Mouse (Mus musculus) C2C12 (cell line): ENCODE measurements around the gene Akap13. TPM values are rescaled to one million over a fixed set of nuclear protein-coding genes. Genes with fewer than 3 reads are reported as not detected.

Experiments
- H3K27me3 ChIP-seq: one replicate; pipeline ENCODE4 v1.6.1; 2011; ENCODE audit not compliant: control insufficient read depth, insufficient read depth, insufficient read length
- H3K36me3 ChIP-seq: one replicate; pipeline ENCODE4 v1.6.1; 2011; ENCODE audit not compliant: control insufficient read depth, insufficient read depth
- H3K4me3 ChIP-seq: one replicate; pipeline ENCODE4 v1.5.1; 2011; ENCODE audit warnings: mild to moderate bottlenecking, control low read depth; ENCODE audit not compliant: poor library complexity, insufficient read depth, severe bottlenecking
- H3K79me2 ChIP-seq: one replicate; pipeline ENCODE4 v1.6.1; 2011; ENCODE audit not compliant: control insufficient read depth, insufficient read depth
- H3K79me3 ChIP-seq: one replicate; pipeline ENCODE4 v1.6.1; 2011; ENCODE audit warnings: low read depth, control low read depth
- H3ac ChIP-seq: one replicate; pipeline ENCODE3; 2011; ENCODE audit warnings: low read depth; ENCODE audit not compliant: control insufficient read depth, insufficient read length
- CEBPB ChIP-seq: IDR thresholded peaks from one replicate; pipeline ENCODE4 v1.6.1; 2011; ENCODE audit warnings: low read depth, mild to moderate bottlenecking, control low read depth, moderate library complexity
- CTCF ChIP-seq: IDR thresholded peaks from one replicate; pipeline ENCODE4 v1.5.1; 2011; ENCODE audit not compliant: control insufficient read depth, insufficient read depth, insufficient read length
- FOSL1 ChIP-seq: IDR thresholded peaks from one replicate; pipeline ENCODE4 v1.8.0; 2011; ENCODE audit warnings: mild to moderate bottlenecking, low read length; ENCODE audit not compliant: poor library complexity, insufficient read depth, severe bottlenecking
- MAX ChIP-seq: IDR thresholded peaks from one replicate; pipeline ENCODE4 v1.6.1; 2011; ENCODE audit warnings: mild to moderate bottlenecking, control low read depth
- MYOD1 ChIP-seq: IDR thresholded peaks from one replicate; pipeline ENCODE4 v1.6.1; 2011; ENCODE audit warnings: low read depth; ENCODE audit not compliant: control insufficient read depth, insufficient read length
- MYOG ChIP-seq: IDR thresholded peaks from one replicate; pipeline ENCODE4 v1.6.1; 2011; ENCODE audit not compliant: control insufficient read depth, insufficient read length; ENCODE audit errors: extremely low read depth
- USF1 ChIP-seq: IDR thresholded peaks from one replicate; pipeline ENCODE4 v1.6.1; 2011; ENCODE audit warnings: low read depth, mild to moderate bottlenecking, control low read depth, moderate library complexity
- polyA plus RNA-seq: library from polyadenylated mRNA; unstranded; fragments of >200 nt; fragmentation: generic; extraction: Trizol; gene quantifications from one replicate; pipeline ENCODE4 v1.2.1, GENCODE M21; 2012; ENCODE audit warnings: missing spikeins

The Akap13 gene
- polyA plus RNA-seq, 1 experiment, result 11.1 TPM

GRCm38 (mm10) chr7:75536298-75536697, 81.0 kb downstream of the Akap13 start:
- H3K27me3 ChIP-seq, result no peaks in the 10 kb centered on the region
- H3K79me3 ChIP-seq, result peaks cover 2% of the 10 kb centered on the region
- no peak overlapping the region for H3ac ChIP-seq
- H3K4me3 ChIP-seq, result no peak overlapping the region
- no peaks in the 10 kb centered on the region for H3K36me3 ChIP-seq
- TF ChIP-seq MAX, result no peak
- TF ChIP-seq MYOD1, result peak; percentile 50
- peaks cover 19% of the 10 kb centered on the region for H3K79me2 ChIP-seq

DNA sequence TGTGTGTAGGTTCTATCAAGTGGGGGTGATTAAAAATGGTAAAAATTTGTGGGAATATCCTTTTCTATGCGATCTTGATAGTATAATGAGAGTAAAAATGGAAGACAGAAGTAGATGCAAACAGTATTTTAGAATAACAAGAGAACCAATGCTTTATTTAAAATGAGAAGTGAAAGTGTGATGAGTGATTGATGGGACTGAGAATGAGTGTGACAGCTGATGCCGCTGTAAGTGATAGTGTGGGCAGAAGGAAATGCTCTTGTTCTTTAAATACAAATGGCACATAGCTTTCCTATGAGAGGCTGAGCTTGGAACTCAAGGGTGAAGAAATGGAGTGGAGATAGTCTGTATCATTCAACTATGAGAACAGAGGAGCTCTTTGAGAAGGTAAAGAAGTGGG, 82.2 kb downstream of the Akap13 start:
- H3K27me3 ChIP-seq, result no peaks in the 10 kb centered on the region

GRCm38 (mm10) chr7:75538513-75538912, 83.2 kb downstream of the Akap13 start:
- Histone ChIP-seq H3K79me3 (no peaks in the 10 kb centered on the region), H3K4me3 (no peak overlapping the region), H3ac (no peak overlapping the region), H3K79me2 (peaks cover 8% of the 10 kb centered on the region), H3K36me3 (no peaks in the 10 kb centered on the region), H3K27me3 (no peaks in the 10 kb centered on the region)
- no peak for TF ChIP-seq USF1
- TF ChIP-seq CTCF, result no peak
- no peak for TF ChIP-seq FOSL1
- TF ChIP-seq MAX, result no peak
- no peak for TF ChIP-seq MYOD1
- no peak for TF ChIP-seq CEBPB
- TF ChIP-seq MYOG, result no peak

More for the DNA sequence above, 82.2 kb downstream of the Akap13 start:
- peaks cover 8% of the 10 kb centered on the region for H3K79me2 ChIP-seq
- H3K4me3 ChIP-seq, result no peak overlapping the region
- H3K79me3 ChIP-seq, result no peaks in the 10 kb centered on the region
- no peak overlapping the region for H3ac ChIP-seq
- no peaks in the 10 kb centered on the region for H3K36me3 ChIP-seq
- no peak for TF ChIP-seq MYOG
- no peak for TF ChIP-seq MYOD1
- no peak for TF ChIP-seq CTCF
- no peak for TF ChIP-seq CEBPB
- no peak for TF ChIP-seq FOSL1
- TF ChIP-seq USF1, result no peak
- TF ChIP-seq MAX, result no peak

GRCm38 (mm10) chr7:75539168-75539567, 83.8 kb downstream of the Akap13 start:
- H3K36me3 ChIP-seq, result no peaks in the 10 kb centered on the region
- no peaks in the 10 kb centered on the region for H3K79me3 ChIP-seq
- peaks cover 2% of the 10 kb centered on the region for H3K79me2 ChIP-seq
- TF ChIP-seq FOSL1 (no peak), CEBPB (no peak), MYOG (no peak), CTCF (no peak), USF1 (no peak), MAX (no peak), MYOD1 (no peak)
- no peak overlapping the region for H3K4me3 ChIP-seq
- H3K27me3 ChIP-seq, result no peaks in the 10 kb centered on the region
- no peak overlapping the region for H3ac ChIP-seq

DNA sequence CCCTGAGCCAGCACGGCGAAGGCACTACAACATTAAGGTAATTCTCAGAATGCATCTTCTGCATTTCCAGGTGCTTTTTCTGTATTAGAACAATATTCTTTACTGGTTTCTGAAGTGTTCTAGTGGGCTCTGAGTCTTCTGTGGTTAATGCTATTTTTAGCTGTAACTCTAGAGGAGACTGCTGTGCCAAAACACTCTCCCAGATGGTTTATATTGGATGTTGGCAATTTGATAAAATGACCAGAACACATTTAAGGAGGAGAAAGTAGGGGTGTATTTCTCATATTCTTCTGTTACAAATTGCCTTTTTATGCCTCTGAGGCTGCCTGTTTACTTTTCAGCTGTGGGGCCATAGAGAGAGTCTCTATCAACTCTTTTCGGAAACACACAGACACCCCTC, 94.5 kb downstream of the Akap13 start:
- Histone ChIP-seq H3K4me3 (no peak overlapping the region), H3K36me3 (no peaks in the 10 kb centered on the region), H3ac (no peak overlapping the region), H3K79me3 (peaks cover 6% of the 10 kb centered on the region), H3K27me3 (no peaks in the 10 kb centered on the region), H3K79me2 (peaks cover 11% of the 10 kb centered on the region)
- TF ChIP-seq CTCF (no peak), MYOD1 (no peak), USF1 (no peak)

- H3K79me2 ChIP-seq, result peaks cover 19% of the 10 kb centered on the region
- H3ac ChIP-seq, result no peak overlapping the region
- TF ChIP-seq MYOG (no peak), FOSL1 (no peak), MYOD1 (no peak), MAX (no peak), CEBPB (no peak), USF1 (no peak), CTCF (no peak)
- peaks cover 6% of the 10 kb centered on the region for H3K79me3 ChIP-seq
- H3K36me3 ChIP-seq, result no peaks in the 10 kb centered on the region
- no peak overlapping the region for H3K4me3 ChIP-seq
- H3K27me3 ChIP-seq, result no peaks in the 10 kb centered on the region
Measured at GRCm38 (mm10) chr7:75550791-75551336, 95.5 kb downstream of the Akap13 start.
